In the genomic region with DNA sequence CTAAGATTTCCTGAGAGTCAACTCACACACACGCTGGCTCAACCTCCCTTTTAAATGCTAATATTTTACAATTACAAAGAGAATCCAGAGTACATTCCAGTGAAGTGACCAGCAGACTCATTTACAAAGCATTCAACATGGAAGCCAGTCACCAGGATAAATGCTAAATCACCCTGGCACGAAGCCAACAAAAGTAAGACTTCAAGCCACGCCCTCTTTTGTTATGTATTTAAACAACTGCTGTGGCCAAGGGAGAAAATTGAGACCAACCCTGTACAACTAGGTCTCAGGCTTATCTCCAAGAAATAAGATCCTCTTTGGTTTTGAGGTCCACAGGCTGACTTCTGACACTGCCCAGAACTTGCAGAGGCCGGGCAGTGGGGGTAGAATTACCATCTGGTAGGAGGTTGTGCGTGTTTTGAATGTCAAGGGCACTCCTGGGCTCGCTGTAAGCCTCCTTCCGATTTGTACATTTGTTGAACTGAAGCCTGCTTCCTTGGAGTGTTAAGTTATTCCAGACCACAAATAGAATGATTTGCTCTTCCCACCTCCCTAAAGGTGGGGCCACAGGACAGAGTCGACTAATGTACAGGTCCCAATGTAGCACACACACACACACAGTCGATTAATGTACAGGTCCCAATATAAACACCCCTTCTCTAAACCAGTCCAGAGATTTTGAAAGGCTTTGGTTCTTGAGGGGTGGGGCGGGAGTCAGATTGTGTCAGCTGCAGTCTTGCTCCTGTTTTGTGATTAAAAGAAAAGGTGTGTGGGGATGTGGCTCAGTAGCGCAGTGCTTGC, we compare ENCODE assay signal across 7 mouse cellular contexts. TPM values are rescaled to one million over a fixed set of nuclear protein-coding genes. Genes with fewer than 3 reads are reported as not detected.
DNase-seq lines count a peak whose midpoint lies in the region; ATAC-seq and TF ChIP-seq lines count a peak whose summit lies in the region.

No protein-coding gene starts in this region.

- 39% methylated on average over 11 of the region's 11 CpGs for WGBS in forebrain, embryonic 14.5 days
- 35% methylated on average over 11 of the region's 11 CpGs for WGBS in large intestine, adult 2 months
- 44% methylated on average over 11 of the region's 11 CpGs for WGBS in neural tube, embryonic 11.5 days

- no peak overlapping the region for H3K27ac ChIP-seq in forebrain, embryonic 14.5 days (ENCODE audit: low read depth, low read length)
- H3K27ac ChIP-seq in neural tube, embryonic 11.5 days (ENCODE audit: low read depth, low read length): 0 out of 2 replicates have a peak overlapping the region, but pooled peaks have one; percentile 8

- no peaks in the 10 kb centered on the region for H3K27me3 ChIP-seq in E14TG2a.4 (ENCODE audit: insufficient read depth, low read length)
- H3K27me3 ChIP-seq in forebrain, embryonic 14.5 days (replicated peaks; ENCODE audit: control insufficient read depth, insufficient read depth, low read length): no peaks in the 10 kb centered on the region
- no peaks in the 10 kb centered on the region for H3K27me3 ChIP-seq in neural tube, embryonic 11.5 days (ENCODE audit: control insufficient read depth, insufficient read depth, low read length)

- no peak overlapping the region for H3K9ac ChIP-seq in forebrain, embryonic 14.5 days (ENCODE audit: low read length)
- no peak overlapping the region for H3K9ac ChIP-seq in neural tube, embryonic 11.5 days (ENCODE audit: low read length)

- peak overlapping the region; percentile 39 for H3K4me3 ChIP-seq in E14TG2a.4 (replicated peaks; ENCODE audit: low read length)
- H3K4me3 ChIP-seq in forebrain, embryonic 14.5 days (ENCODE audit: low read depth, low read length): no peak overlapping the region
- no peak overlapping the region for H3K4me3 ChIP-seq in neural tube, embryonic 11.5 days (ENCODE audit: low read depth, low read length)

- no peak for TF ChIP-seq CTCF in E14TG2a.4 (conservative IDR thresholded peaks at IDR 0.05; ENCODE audit: low read length)

- peaks cover 40% of the 10 kb centered on the region for H3K4me1 ChIP-seq in E14TG2a.4 (replicated peaks; ENCODE audit: low read depth, low read length)
- H3K4me1 ChIP-seq in forebrain, embryonic 14.5 days (ENCODE audit: control insufficient read depth, insufficient read depth, low read length): no peaks in the 10 kb centered on the region
- H3K4me1 ChIP-seq in neural tube, embryonic 11.5 days (ENCODE audit: control insufficient read depth, insufficient read depth, low read length): no peaks in the 10 kb centered on the region

- no peak overlapping the region for H3K4me2 ChIP-seq in forebrain, embryonic 14.5 days (ENCODE audit: low read length)
- no peak overlapping the region for H3K4me2 ChIP-seq in neural tube, embryonic 11.5 days (ENCODE audit: low read depth)

- peak; percentile 37; the same call in 1 of the 2 replicates for ATAC-seq in forebrain, embryonic 14.5 days
- ATAC-seq in neural tube, embryonic 11.5 days (ENCODE audit: insufficient read depth, low FRiP score, low TSS enrichment): peak; percentile 74

- H3K9me3 ChIP-seq in E14TG2a.4 (ENCODE audit: low read length): peaks cover 5% of the 10 kb centered on the region
- peaks cover 11% of the 10 kb centered on the region; the same call in 1 of the 2 replicates for H3K9me3 ChIP-seq in forebrain, embryonic 14.5 days (replicated peaks; ENCODE audit: control insufficient read depth, low read length)
- H3K9me3 ChIP-seq in neural tube, embryonic 11.5 days (ENCODE audit: control insufficient read depth, low read length): peaks cover 6% of the 10 kb centered on the region

- H3K36me3 ChIP-seq in E14TG2a.4 (ENCODE audit: insufficient read depth, low read length): no peaks in the 10 kb centered on the region
- H3K36me3 ChIP-seq in forebrain, embryonic 14.5 days (ENCODE audit: control insufficient read depth, insufficient read depth, low read length): no peaks in the 10 kb centered on the region
- no peaks in the 10 kb centered on the region for H3K36me3 ChIP-seq in neural tube, embryonic 11.5 days (ENCODE audit: control insufficient read depth, insufficient read depth, low read length)

- DNase-seq in MN1 (ENCODE audit: low spot score): peak; percentile 69
- peak; percentile 44 for DNase-seq in forebrain, embryonic 14.5 days (ENCODE audit: low spot score)
- peak; percentile 28 for DNase-seq in large intestine, adult 2 months (ENCODE audit: low read depth, low spot score)
- DNase-seq in neural tube, embryonic 11.5 days (ENCODE audit: low spot score): peak; percentile 60
- DNase-seq in urinary bladder, postnatal 4 days (ENCODE audit: low spot score in 2 of 2): no peak
- no peak for DNase-seq in testis, postnatal 10 days (ENCODE audit: low spot score)

RNA-seq across cellular contexts. Expression of a gene that starts 29.9 kb away (rescaled TPM):
- polyA plus RNA-seq in forebrain, embryonic 14.5 days (2014; fragmentation: Nextera tagmentation; extraction: Ambion mirVana): 39.5 and 41.2 TPM in 2 replicates
- polyA plus RNA-seq in large intestine, adult 2 months (2012; rRNA removed): 29.7 and 86.2 TPM in 2 replicates
- polyA plus RNA-seq in neural tube, embryonic 11.5 days (2014; fragmentation: Nextera tagmentation; extraction: Ambion mirVana): 19.5 and 21.4 TPM in 2 replicates

Comparison
In these comparisons a context has a peak if more than half of its experiments do, and no peak if none do; other contexts are left out.
1. DNase-seq: peak in MN1 (single experiment), forebrain, embryonic 14.5 days (single experiment), large intestine, adult 2 months (single experiment) and neural tube, embryonic 11.5 days (single experiment); none in urinary bladder, postnatal 4 days (0 of 2) and testis, postnatal 10 days (single experiment).